Mouse (Mus musculus) kidney, postnatal 0 days (tissue): Measurements from ENCODE around the gene Adm2. TPM values are rescaled to one million over a fixed set of nuclear protein-coding genes. Genes with fewer than 3 reads are reported as not detected.

ENCODE experiments used
- ATAC-seq: fragments of 200-750 bp; cut with Nextera tagmentation; replicated peaks from 2 replicates; pipeline ENCODE4 v1.8.0; 2017; ENCODE audit warnings: low read depth, moderate number of reproducible peaks, moderate TSS enrichment, moderate library complexity; ENCODE audit not compliant: low FRiP score
- DNase-seq: peaks from one replicate; pipeline ENCODE4 v3.0.0-alpha.2; 2016; ENCODE audit warnings: low spot score
- H3K27ac ChIP-seq: fragments of 300-500 bp; sonication (generic); 2 replicates; pipeline ENCODE4 v1.5.1; 2014; ENCODE audit warnings: mild to moderate bottlenecking
- H3K27me3 ChIP-seq: fragments of 300-500 bp; sonication (generic); 2 replicates; pipeline ENCODE4 v1.6.1; 2014; ENCODE audit warnings: low read length, mixed read lengths; ENCODE audit not compliant: insufficient read depth
- H3K36me3 ChIP-seq: fragments of 300-500 bp; sonication (generic); 2 replicates; pipeline ENCODE4 v1.6.1; 2014; ENCODE audit warnings: low read length, mixed read lengths; ENCODE audit not compliant: insufficient read depth
- H3K4me1 ChIP-seq: fragments of 300-500 bp; sonication (generic); replicated peaks from 2 replicates; pipeline ENCODE4 v1.6.1; 2014; ENCODE audit warnings: antibody characterized with exemption, low read length, mixed read lengths; ENCODE audit not compliant: insufficient read depth
- H3K4me2 ChIP-seq: fragments of 300-500 bp; sonication (generic); 2 replicates; pipeline ENCODE4 v1.6.1; 2014; ENCODE audit warnings: mild to moderate bottlenecking, low read length, moderate library complexity, mixed read lengths
- H3K4me3 ChIP-seq: fragments of 300-500 bp; sonication (generic); replicated peaks from 2 replicates; pipeline ENCODE4 v1.5.1; 2014; ENCODE audit warnings: low read depth, low read length
- H3K9ac ChIP-seq: fragments of 300-500 bp; sonication (generic); 2 replicates; pipeline ENCODE4 v1.6.1; 2014; ENCODE audit warnings: low read depth, low read length
- H3K9me3 ChIP-seq: fragments of 300-500 bp; sonication (generic); replicated peaks from 2 replicates; pipeline ENCODE4 v1.6.1; 2016; ENCODE audit warnings: low read length, inconsistent platforms, mixed read lengths
- CTCF ChIP-seq: IDR thresholded peaks from 2 replicates; pipeline ENCODE4 v1.5.1; 2016; ENCODE audit warnings: antibody characterized with exemption, low read depth, mild to moderate bottlenecking, moderate library complexity
- WGBS: fragments of 180-500 bp; shearing (Covaris S2); extraction: QIAGEN DNeasy Blood & Tissue Kit; methylation state at CpG from one replicate; pipeline ENCODE4 v1.1.7; 2014; 5-methylcytosine and 5-hydroxymethylcytosine counted together
- microRNA-seq: library from miRNA; unstranded; fragments of <30 nt; microRNA quantifications from one replicate; pipeline ENCODE4, GENCODE M21; 2016
- polyA plus RNA-seq: library from polyadenylated mRNA; unstranded; fragments of >200 nt; fragmentation: Nextera tagmentation; extraction: Ambion mirVana; gene quantifications from 2 replicates; pipeline ENCODE4 v1.2.1, GENCODE M21; 2015

The Adm2 gene
- polyA plus RNA-seq, 1 experiment from 2014 or later = 1.5 TPM

DNA sequence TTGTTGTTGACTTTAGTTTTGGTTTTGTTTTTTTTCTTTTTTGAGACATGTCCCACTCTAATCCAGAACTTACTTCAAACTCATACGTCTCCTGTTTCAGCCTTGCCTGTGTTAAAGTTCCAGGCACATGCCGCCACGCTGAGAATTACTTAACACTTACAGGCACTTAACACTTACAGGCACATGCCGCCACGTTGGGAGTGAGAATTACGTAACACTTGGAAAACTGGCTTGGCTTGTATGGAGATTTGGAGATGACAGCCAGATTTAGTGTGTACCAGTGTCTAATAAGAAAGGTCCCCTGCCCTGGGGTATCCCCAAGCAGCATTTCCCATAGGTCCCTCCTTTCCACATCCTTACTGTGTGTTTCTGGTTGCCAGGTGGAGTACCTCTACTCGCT is 40.5 kb downstream of the Adm2 start:
- Histone ChIP-seq H3K4me3 (no peak overlapping the region), H3K27ac (no peak overlapping the region), H3K36me3 (peaks cover 58% of the 10 kb centered on the region), H3K4me1 (no peaks in the 10 kb centered on the region), H3K4me2 (no peak overlapping the region), H3K9ac (no peak overlapping the region), H3K27me3 (no peaks in the 10 kb centered on the region), H3K9me3 (no peaks in the 10 kb centered on the region)
- WGBS = 87% methylated on average over 7 of the region's 7 CpGs
- ATAC-seq = no peak
- no peak for DNase-seq
- TF ChIP-seq CTCF = no peak

DNA sequence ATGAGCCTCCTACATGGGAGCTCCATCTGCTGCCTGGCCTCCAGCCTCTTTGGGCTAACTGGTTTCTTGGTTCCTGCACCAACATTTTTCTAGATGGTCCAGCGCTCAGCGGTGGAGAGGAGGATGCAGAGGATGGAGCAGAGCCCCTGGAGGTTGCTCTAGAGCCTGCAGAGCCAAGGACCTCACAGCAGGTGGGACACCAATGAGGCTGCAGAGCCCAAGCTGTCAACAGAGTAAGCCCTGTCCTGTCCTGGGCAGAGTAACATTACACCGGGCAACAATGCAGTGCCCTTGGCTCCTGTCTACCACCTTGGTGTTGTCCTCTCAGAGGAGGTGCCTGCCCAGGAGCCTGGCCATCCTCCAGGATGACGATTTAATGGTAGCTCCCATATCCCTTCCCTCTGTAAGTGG is 42.6 kb downstream of the Adm2 start:
- Histone ChIP-seq H3K9me3 (no peaks in the 10 kb centered on the region), H3K4me3 (no peak overlapping the region), H3K4me1 (no peaks in the 10 kb centered on the region), H3K9ac (no peak overlapping the region), H3K36me3 (peaks cover 78% of the 10 kb centered on the region), H3K4me2 (no peak overlapping the region), H3K27me3 (no peaks in the 10 kb centered on the region), H3K27ac (no peak overlapping the region)
- DNase-seq (no peak), ATAC-seq (no peak)
- 93% methylated on average over 4 of the region's 4 CpGs for WGBS
- no peak for TF ChIP-seq CTCF

DNA sequence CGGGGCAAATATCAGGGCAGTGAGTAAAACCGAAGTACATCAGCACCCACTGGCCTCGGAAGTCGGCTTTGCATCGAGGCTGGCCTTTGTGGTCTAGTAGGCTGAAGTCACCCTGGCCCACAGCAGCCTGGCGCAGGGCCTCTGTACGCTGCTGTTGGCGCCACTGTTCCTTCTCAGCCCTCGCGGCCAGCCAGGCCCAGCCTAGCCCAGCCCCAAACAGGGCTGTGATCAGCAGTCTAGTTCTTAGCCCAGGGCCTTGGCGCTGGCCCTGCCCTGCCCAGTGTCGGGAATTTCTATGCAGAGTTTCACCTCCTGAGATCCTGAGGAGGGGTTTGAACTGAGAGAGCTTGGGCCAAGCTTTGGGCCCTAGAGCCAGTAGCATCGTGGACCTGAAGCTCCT is 49.5 kb downstream of the Adm2 start:
- Histone ChIP-seq H3K9ac (no peak overlapping the region), H3K9me3 (no peaks in the 10 kb centered on the region), H3K27me3 (peaks cover 3% of the 10 kb centered on the region; the same call in 1 of the 2 replicates), H3K4me1 (peaks cover 14% of the 10 kb centered on the region), H3K27ac (no peak overlapping the region), H3K4me2 (no peak overlapping the region), H3K4me3 (no peak overlapping the region), H3K36me3 (peaks cover 49% of the 10 kb centered on the region)
- TF ChIP-seq CTCF = no peak
- ATAC-seq (no peak), DNase-seq (no peak)
- 86% methylated on average over 13 of the region's 13 CpGs for WGBS

GRCm38 (mm10) chr15:89372536-89372935 is 50.0 kb downstream of the Adm2 start:
- Histone ChIP-seq H3K4me2 (peak overlapping the region; percentile 88), H3K9ac (no peak overlapping the region), H3K4me1 (peaks cover 18% of the 10 kb centered on the region), H3K9me3 (no peaks in the 10 kb centered on the region), H3K36me3 (peaks cover 44% of the 10 kb centered on the region), H3K27me3 (peaks cover 8% of the 10 kb centered on the region), H3K27ac (no peak overlapping the region), H3K4me3 (no peak overlapping the region; the same call in 1 of the 2 replicates)
- WGBS = 71% methylated on average over 7 of the region's 7 CpGs
- ATAC-seq (no peak), DNase-seq (no peak)
- no peak for TF ChIP-seq CTCF

GRCm38 (mm10) chr15:89373027-89373761 is 50.7 kb downstream of the Adm2 start:
- H3K27ac ChIP-seq = peak overlapping the region; percentile 92
- H3K27me3 ChIP-seq = peaks cover 15% of the 10 kb centered on the region
- peak; percentile 86 for ATAC-seq
- TF ChIP-seq CTCF = peak; percentile 52; the same call in 1 of the 2 replicates
- 1% methylated on average over 35 of the region's 35 CpGs for WGBS
- H3K9ac ChIP-seq = peak overlapping the region; percentile 72
- peaks cover 38% of the 10 kb centered on the region for H3K36me3 ChIP-seq
- H3K4me1 ChIP-seq = peaks cover 19% of the 10 kb centered on the region
- H3K4me2 ChIP-seq = peak overlapping the region; percentile 88
- peak overlapping the region; percentile 53 for H3K4me3 ChIP-seq
- no peaks in the 10 kb centered on the region for H3K9me3 ChIP-seq
- DNase-seq = peak; percentile 89

DNA sequence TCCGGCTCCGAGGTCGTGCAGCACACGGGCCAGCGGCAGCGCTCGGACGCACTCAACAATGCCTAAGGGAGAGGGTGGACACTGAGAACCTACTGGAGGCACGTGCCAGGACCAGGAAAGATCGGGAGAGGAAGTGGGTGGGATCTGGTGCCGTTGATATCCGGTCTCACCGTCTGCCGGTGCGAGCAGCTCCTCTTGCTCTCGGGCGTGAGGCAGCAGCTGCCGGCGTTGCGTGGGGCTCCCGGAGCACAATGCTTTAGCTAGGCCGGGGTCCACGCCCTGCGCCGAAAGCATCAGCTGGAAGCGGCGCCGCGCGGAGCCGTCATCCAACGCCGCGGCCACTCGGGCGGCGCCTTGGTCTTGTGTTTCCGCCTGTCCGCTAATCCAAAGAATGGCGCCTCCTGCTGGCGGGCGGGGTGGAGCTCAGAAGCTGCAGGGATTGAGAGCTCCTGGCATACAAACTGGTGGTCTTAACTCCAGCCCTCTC is 51.3 kb downstream of the Adm2 start, which contains the start of gene Sco2:
Sco2 (minus strand) TSS at position 85 of the 487 bp plus-strand sequence.
- H3K4me1 ChIP-seq = peaks cover 25% of the 10 kb centered on the region
- H3K4me2 ChIP-seq = peak within 1 kb of the TSS; percentile 88
- peak within 1 kb of the TSS; percentile 53 for H3K4me3 ChIP-seq
- peak within 1 kb of the TSS; percentile 72 for H3K9ac ChIP-seq
- peak; percentile 77 for ATAC-seq
- peak; percentile 92 for DNase-seq
- peaks cover 32% of the 10 kb centered on the region for H3K36me3 ChIP-seq
- peaks cover 20% of the 10 kb centered on the region for H3K27me3 ChIP-seq
- 0% methylated on average over 35 of the region's 42 CpGs for WGBS
- H3K27ac ChIP-seq = peak within 1 kb of the TSS; percentile 92
- no peaks in the 10 kb centered on the region for H3K9me3 ChIP-seq
- TF ChIP-seq CTCF = peak; percentile 83

Small RNAs within 50 kb of the gene (microRNA-seq; reads per million reads assigned to microRNA genes)
- gene Mir6959 = not detected

Other genes starting within 250 kb of the Adm2 start
- 48.9 and 50.3 TPM in 2 replicates for gene Trabd, start 247.6 kb upstream of the Adm2 start, polyA plus RNA-seq
- gene Selenoo, start 233.6 kb upstream of the Adm2 start, polyA plus RNA-seq = 18.3 and 21.3 TPM in 2 replicates
- gene Tubgcp6, start 199.6 kb upstream of the Adm2 start, polyA plus RNA-seq = 6.6 and 7.4 TPM in 2 replicates
- 12.8 and 13.2 TPM in 2 replicates for gene Hdac10, start 194.0 kb upstream of the Adm2 start, polyA plus RNA-seq
- 12.3 and 13.5 TPM in 2 replicates for gene Mapk12, start 182.0 kb upstream of the Adm2 start, polyA plus RNA-seq
- 7.5 and 9.3 TPM in 2 replicates for gene Mapk11, start 173.1 kb upstream of the Adm2 start, polyA plus RNA-seq
- gene Plxnb2, start 141.9 kb upstream of the Adm2 start, polyA plus RNA-seq = 126 and 130 TPM in 2 replicates
- gene Dennd6b, start 126.2 kb upstream of the Adm2 start, polyA plus RNA-seq = 10.4 and 11.7 TPM in 2 replicates
- gene Ppp6r2, start 111.2 kb upstream of the Adm2 start, polyA plus RNA-seq = 25.9 and 26.8 TPM in 2 replicates
- gene Sbf1, start 7.4 kb upstream of the Adm2 start, polyA plus RNA-seq = 30.0 and 37.2 TPM in 2 replicates
- gene Miox, start 11.7 kb downstream of the Adm2 start, polyA plus RNA-seq = 119 and 185 TPM in 2 replicates
- 46.1 and 48.1 TPM in 2 replicates for gene Lmf2, start 32.9 kb downstream of the Adm2 start, polyA plus RNA-seq
- gene Ncaph2, start 33.0 kb downstream of the Adm2 start, polyA plus RNA-seq = 100 and 108 TPM in 2 replicates
- gene Sco2, start 51.1 kb downstream of the Adm2 start, polyA plus RNA-seq = 11.7 and 12.6 TPM in 2 replicates
- gene Tymp, start 54.3 kb downstream of the Adm2 start, polyA plus RNA-seq = 1.7 and 2.1 TPM in 2 replicates
- gene Odf3b, start 56.6 kb downstream of the Adm2 start, polyA plus RNA-seq = 0.68 and 0.87 TPM in 2 replicates
- gene Klhdc7b, start 62.2 kb downstream of the Adm2 start, polyA plus RNA-seq = not detected in 2 replicates
- not detected in 2 replicates for gene Syce3, start 87.8 kb downstream of the Adm2 start, polyA plus RNA-seq
- 23.7 and 26.2 TPM in 2 replicates for gene Cpt1b, start 103.1 kb downstream of the Adm2 start, polyA plus RNA-seq
- 1.5 and 1.7 TPM in 2 replicates for gene C730034F03Rik, start 106.9 kb downstream of the Adm2 start, polyA plus RNA-seq
- gene Gm44502, start 107.0 kb downstream of the Adm2 start, polyA plus RNA-seq = not detected in 2 replicates
- gene Chkb, start 107.2 kb downstream of the Adm2 start, polyA plus RNA-seq = 64.5 and 65.1 TPM in 2 replicates
- 0.34 and 0.55 TPM in 2 replicates for gene Mapk8ip2, start 131.2 kb downstream of the Adm2 start, polyA plus RNA-seq
- gene Arsa, start 154.7 kb downstream of the Adm2 start, polyA plus RNA-seq = 13.0 and 13.9 TPM in 2 replicates
- gene Shank3, start 176.9 kb downstream of the Adm2 start, polyA plus RNA-seq = 1.0 and 1.2 TPM in 2 replicates
- gene Acr, start 245.6 kb downstream of the Adm2 start, polyA plus RNA-seq = not detected in 2 replicates